Mouse (Mus musculus): ENCODE results near the gene C77080. TPM values are rescaled to one million over a fixed set of nuclear protein-coding genes. Genes with fewer than 3 reads are reported as not detected.
A peak's percentile ranks its signal among the peaks of the same experiment; 100 is the strongest.

The C77080 gene
- total RNA-seq, 2 experiments from 2014 or later = 2.6 to 4.9 TPM

GRCm38 (mm10) chr4:129268698-129269097, 7.5 kb upstream of the C77080 start:
- DNase-seq = no peak

GRCm38 (mm10) chr4:129266821-129267220, 5.6 kb upstream of the C77080 start:
- DNase-seq = no peak

- DNase-seq = no peak
Observed at GRCm38 (mm10) chr4:129266191-129266590, 5.0 kb upstream of the C77080 start.

GRCm38 (mm10) chr4:129263225-129264021, 2.2 kb upstream of the C77080 start:
- DNase-seq = no peak

- no peak for DNase-seq
Observed at GRCm38 (mm10) chr4:129260678-129261077, 526 bp downstream of the C77080 start.

GRCm38 (mm10) chr4:129259101-129259500, 2.1 kb downstream of the C77080 start:
- no peak for DNase-seq

GRCm38 (mm10) chr4:129256450-129257380, 4.5 kb downstream of the C77080 start:
- DNase-seq = no peak

GRCm38 (mm10) chr4:129254571-129254970, 6.6 kb downstream of the C77080 start:
- DNase-seq = no peak

- no peak for DNase-seq
Observed at GRCm38 (mm10) chr4:129252492-129252891, 8.7 kb downstream of the C77080 start.

- DNase-seq = no peak
Observed at GRCm38 (mm10) chr4:129251482-129252125, 9.6 kb downstream of the C77080 start.

- DNase-seq = peak; percentile 29
Observed at GRCm38 (mm10) chr4:129250759-129251481, 10.3 kb downstream of the C77080 start.

- DNase-seq = no peak
Observed at GRCm38 (mm10) chr4:129249288-129249687, 11.9 kb downstream of the C77080 start.

- no peak for DNase-seq
Observed at GRCm38 (mm10) chr4:129248243-129248767, 12.9 kb downstream of the C77080 start.

GRCm38 (mm10) chr4:129247381-129248242, 13.6 kb downstream of the C77080 start:
- peak; percentile 34 for DNase-seq

- no peak for DNase-seq
Observed at GRCm38 (mm10) chr4:129246360-129247301, 14.6 kb downstream of the C77080 start.

GRCm38 (mm10) chr4:129244802-129245201, 16.4 kb downstream of the C77080 start:
- no peak for DNase-seq

- DNase-seq = no peak
Observed at GRCm38 (mm10) chr4:129242761-129243160, 18.4 kb downstream of the C77080 start.

GRCm38 (mm10) chr4:129242327-129242726, 18.9 kb downstream of the C77080 start:
- no peak for DNase-seq

- no peak for DNase-seq
Observed at GRCm38 (mm10) chr4:129241898-129242297, 19.3 kb downstream of the C77080 start.
